Mouse (Mus musculus) myocyte (in vitro differentiated cells): ENCODE data around the gene Aim2.

Experiments
- E2F4 ChIP-seq: IDR thresholded peaks from one replicate; pipeline ENCODE4 v1.6.1; 2011; ENCODE audit warnings: mild to moderate bottlenecking, control low read depth, moderate library complexity; ENCODE audit not compliant: insufficient read depth
- MAX ChIP-seq: IDR thresholded peaks from one replicate; pipeline ENCODE4 v1.6.1; 2011; ENCODE audit warnings: low read depth, mild to moderate bottlenecking, control low read depth
- POLR2A ChIP-seq: IDR thresholded peaks from one replicate; pipeline ENCODE4 v1.6.1; 2011; ENCODE audit warnings: low read depth, mild to moderate bottlenecking, control low read depth, moderate library complexity; ENCODE audit not compliant: insufficient read length
- REST ChIP-seq: IDR thresholded peaks from one replicate; pipeline ENCODE4 v1.6.1; 2011; ENCODE audit warnings: mild to moderate bottlenecking, control low read depth, moderate library complexity; ENCODE audit not compliant: insufficient read depth, insufficient read length
- TCF12 ChIP-seq: IDR thresholded peaks from one replicate; pipeline ENCODE4 v1.6.1; 2011; ENCODE audit warnings: mild to moderate bottlenecking, control low read depth; ENCODE audit not compliant: poor library complexity, insufficient read depth, severe bottlenecking
- USF1 ChIP-seq: IDR thresholded peaks from one replicate; pipeline ENCODE4 v1.6.1; 2011; ENCODE audit warnings: low read depth, mild to moderate bottlenecking, control low read depth, moderate library complexity

- TF ChIP-seq E2F4: no peak
- no peak for TF ChIP-seq MAX
- no peak for TF ChIP-seq POLR2A
- TF ChIP-seq REST: no peak
- TF ChIP-seq USF1: no peak
- no peak for TF ChIP-seq TCF12
These were observed 54.1 kb downstream of the Aim2 start for GRCm38 (mm10) chr1:173404696-173405309.
